Mouse (Mus musculus) olfactory bulb, adult 2 months (tissue): ENCODE measurements around the gene Ak2.

Experiments
- CTCF ChIP-seq: fragments of 200-500 bp; IDR thresholded peaks from 2 replicates; pipeline ENCODE4 v1.5.1; 2012; ENCODE audit warnings: low read depth, mild to moderate bottlenecking, low read length, moderate library complexity; ENCODE audit not compliant: insufficient read depth
- POLR2A ChIP-seq: fragments of 200-500 bp; IDR thresholded peaks from 2 replicates; pipeline ENCODE4 v1.6.1; 2012; ENCODE audit warnings: mild to moderate bottlenecking, low read depth, low read length, moderate library complexity; ENCODE audit not compliant: insufficient read depth

DNA sequence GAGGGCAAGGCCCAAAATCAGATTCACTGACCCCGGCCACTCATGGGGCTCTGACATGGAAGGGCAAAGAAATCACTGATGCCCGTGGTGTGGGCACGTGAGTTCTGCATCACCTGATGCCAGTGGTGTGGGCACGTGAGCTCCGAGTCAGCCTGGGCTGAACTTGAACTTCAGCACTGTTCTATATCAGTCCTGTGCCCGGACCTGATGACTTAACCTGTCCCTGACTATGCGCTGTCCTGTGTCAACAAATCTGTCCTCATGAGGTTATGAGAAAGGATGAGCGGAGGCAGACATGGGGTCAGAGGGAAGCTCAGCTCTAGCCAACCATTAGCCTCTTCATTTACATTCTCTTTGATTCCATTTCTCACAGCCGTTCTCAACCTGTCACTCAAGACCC, 45.0 kb upstream of the Ak2 start:
- no peak for TF ChIP-seq CTCF
- TF ChIP-seq POLR2A, result no peak
